ENCODE assay signal across 21 mouse cellular contexts in the genomic region with DNA sequence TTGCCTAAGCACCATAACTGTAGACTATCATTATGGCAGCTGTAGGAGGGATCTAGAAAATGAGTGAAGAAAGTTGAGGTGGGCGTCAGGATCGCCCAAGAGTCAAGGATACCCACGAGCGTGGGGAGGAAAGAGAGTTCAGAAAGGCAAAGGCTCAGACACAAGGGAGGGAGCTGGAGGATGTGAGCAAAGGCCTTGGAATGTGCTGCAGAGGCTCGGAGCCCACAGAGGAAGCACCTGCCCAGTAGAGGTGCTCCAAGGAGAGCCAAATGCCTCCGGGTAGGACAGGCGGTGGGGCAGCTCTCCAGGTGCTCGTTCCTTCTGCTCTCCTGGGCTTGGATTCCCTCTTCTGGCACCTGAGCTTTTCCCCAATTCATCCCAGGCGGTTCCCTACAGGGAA. TPM values are rescaled to one million over a fixed set of nuclear protein-coding genes. Genes with fewer than 3 reads are reported as not detected.
A peak's percentile ranks its signal among the peaks of the same experiment; 100 is the strongest.
DNase-seq lines count a peak whose midpoint lies in the region; ATAC-seq and TF ChIP-seq lines count a peak whose summit lies in the region.
"Had no signal": no experiment of that assay in that cellular context is flagged by ENCODE, and none has a peak within 500 bp of the region (broad histone marks: within the 10 kb centered on the region; RNA-seq: fewer than 3 reads in every experiment).

No protein-coding gene starts in this region.

- TF ChIP-seq CTCF in heart, adult 2 months (IDR thresholded peaks at IDR 0.05): no peak

- TF ChIP-seq EP300 in heart, adult 2 months (IDR thresholded peaks at IDR 0.05; ENCODE audit: insufficient read depth, low read depth, low read length): 0 out of 2 replicates have a peak, but pooled peaks have one; percentile 31

- DNase-seq in heart, adult 2 months: no peak
- no peak for DNase-seq in heart, postnatal 10 days
- DNase-seq in 3T3-L1 (ENCODE audit: low read depth, low spot score) (peak; percentile 16), ZHBTc4 (ENCODE audit: low read depth, low spot score) (peak; percentile 20)
- no peak for DNase-seq in right cerebral cortex, postnatal 36 days (ENCODE audit: low spot score in 2 of 2)
- DNase-seq: adrenal gland, adult 2 months; adrenal gland, postnatal 25 days; cerebellum, adult 11 months; cerebellum, adult 8-10 months; cerebellum, postnatal 14 days; embryo, embryonic 11 days; gastrocnemius, postnatal 14 days; kidney, adult 11 months had no signal

- WGBS in heart, adult 2 months: 39% methylated on average over 9 of the region's 9 CpGs

- TF ChIP-seq POLR2A in heart, adult 2 months (IDR thresholded peaks at IDR 0.05; ENCODE audit: insufficient read depth, low read depth, low read length): no peak

- H3K36me3 ChIP-seq in heart, adult 2 months (ENCODE audit: control insufficient read depth, insufficient read depth, low read length): no peaks in the 10 kb centered on the region
- H3K36me3 ChIP-seq: embryonic facial prominence, embryonic 15.5 days; heart, embryonic 13.5 days; hindbrain, embryonic 12.5 days had no signal

- no peak for ATAC-seq in frontal cortex, adult (ENCODE audit: low TSS enrichment)
- no peak for ATAC-seq in megakaryocyte progenitor cell, adult 5-6 weeks (replicated peaks; ENCODE audit: poor library complexity)
- ATAC-seq: forebrain, embryonic 16.5 days; hindbrain, postnatal 0 days; Patski had no signal

- no peaks in the 10 kb centered on the region for H3K79me2 ChIP-seq in heart, adult 2 months (replicated peaks; ENCODE audit: control insufficient read depth, insufficient read depth, low read length)

- H3K4me1 ChIP-seq in heart, adult 2 months (ENCODE audit: control insufficient read depth, insufficient read depth, low read length): no peaks in the 10 kb centered on the region; the same call in none of the 2 replicates
- H3K4me1 ChIP-seq: embryonic facial prominence, embryonic 15.5 days; heart, embryonic 13.5 days; hindbrain, embryonic 12.5 days had no signal

- intact Hi-C loops in heart, adult 2 months (cut with DNase I): no loop called here
- intact Hi-C loops in heart, postnatal 10 days (cut with DNase I): no loop called here

- no peak overlapping the region for H3K9ac ChIP-seq in heart, adult 2 months (ENCODE audit: low read depth, low read length)
- H3K9ac ChIP-seq: embryonic facial prominence, embryonic 15.5 days; heart, embryonic 13.5 days; hindbrain, embryonic 12.5 days had no signal

- H3K27me3 ChIP-seq in heart, adult 2 months (ENCODE audit: control insufficient read depth, insufficient read depth, low read length): no peaks in the 10 kb centered on the region
- H3K27me3 ChIP-seq: embryonic facial prominence, embryonic 15.5 days; heart, embryonic 13.5 days; hindbrain, embryonic 12.5 days; Patski had no signal

- H3K4me3 ChIP-seq in heart, adult 2 months: no peak overlapping the region
- H3K4me3 ChIP-seq: embryonic facial prominence, embryonic 15.5 days; heart, embryonic 13.5 days; hindbrain, embryonic 12.5 days had no signal

- H3K27ac ChIP-seq in heart, adult 2 months: no peak overlapping the region; the same call in 1 of the 2 replicates
- H3K27ac ChIP-seq: embryonic facial prominence, embryonic 15.5 days; heart, embryonic 13.5 days; hindbrain, embryonic 12.5 days; hindbrain, postnatal 0 days had no signal

RNA-seq across cellular contexts. Expression of gene Uaca, which starts 17.4 kb away (rescaled TPM):
- total RNA-seq in heart, adult 2 months (2021): 10 to 100 TPM; 42.7 to 53.5 TPM
- 10.6 and 14.8 TPM in 2 replicates for polyA plus RNA-seq in heart, adult 2 months (2012; rRNA removed)
- 10 to 100 TPM; 46.7 to 47.4 TPM for total RNA-seq in heart, postnatal 10 days (2021)
- total RNA-seq in megakaryocyte progenitor cell, adult 5-6 weeks (2015): 0.61 and 1.1 TPM in 2 replicates
- total RNA-seq in megakaryocyte progenitor cell, adult 5-6 weeks (2017): 2.9 and 3.3 TPM in 2 replicates

Comparison
In these comparisons a context has a peak if more than half of its experiments do, and no peak if none do; other contexts are left out.
1. DNase-seq: peak in 3T3-L1 (single experiment) and ZHBTc4 (single experiment); none in heart, adult 2 months (0 of 2), heart, postnatal 10 days (0 of 2) and right cerebral cortex, postnatal 36 days (0 of 2).
2. RNA of gene Uaca, which starts 17.4 kb away (total RNA-seq): 42.7 to 53.5 TPM in heart, adult 2 months and 46.7 to 47.4 TPM in heart, postnatal 10 days; 0.61 to 3.3 TPM in megakaryocyte progenitor cell, adult 5-6 weeks; every median in the first group is over 10 times any median in the second.